Mouse (Mus musculus): ENCODE data around the gene Lrrc39.

GRCm38 (mm10) chr3:116601005-116601404, 38.2 kb downstream of the Lrrc39 start:
- TF ChIP-seq POLR2A (IDR thresholded peaks at IDR 0.05; ENCODE audit: low read depth, low read length) = no peak
- no peak for TF ChIP-seq CTCF (IDR thresholded peaks at IDR 0.05; ENCODE audit: extremely low read depth, insufficient read depth, insufficient read length, insufficient replicate concordance)
